ENCODE assay signal across 20 mouse cellular contexts in genomic region chr5:99325301-99325700, GRCm38 (mm10).
"Had no signal": no experiment of that assay in that cellular context is flagged by ENCODE, and none has a peak within 500 bp of the region (broad histone marks: within the 10 kb centered on the region; RNA-seq: fewer than 3 reads in every experiment).

No protein-coding gene starts in this region.

- H3K36me3 ChIP-seq: kidney, embryonic 15.5 days; limb, embryonic 12.5 days; limb, embryonic 15.5 days; midbrain, embryonic 10.5 days; midbrain, embryonic 13.5 days had no signal

- H3K9ac ChIP-seq: kidney, embryonic 15.5 days; limb, embryonic 12.5 days; limb, embryonic 15.5 days; liver, embryonic 14.5 days; liver, postnatal 0 days; lung, embryonic 14.5 days; midbrain, embryonic 13.5 days had no signal

- H3K4me1 ChIP-seq: kidney, embryonic 15.5 days; limb, embryonic 12.5 days; midbrain, embryonic 10.5 days; midbrain, embryonic 13.5 days had no signal

- H3K27ac ChIP-seq: kidney, embryonic 15.5 days; layer of hippocampus, adult 2 months; left cerebral cortex, adult 2 months; limb, embryonic 12.5 days; limb, embryonic 15.5 days; liver, embryonic 14.5 days; midbrain, embryonic 10.5 days; midbrain, embryonic 13.5 days had no signal

- H3K27me3 ChIP-seq: kidney, embryonic 15.5 days; limb, embryonic 12.5 days; limb, embryonic 15.5 days; megakaryocyte, embryonic 14.5 days; midbrain, embryonic 13.5 days had no signal

- ATAC-seq: liver, postnatal 0 days; lung, postnatal 0 days; midbrain, embryonic 13.5 days had no signal

- H3K9me3 ChIP-seq: kidney, embryonic 15.5 days; limb, embryonic 12.5 days; limb, embryonic 15.5 days; megakaryocyte, embryonic 14.5 days; midbrain, embryonic 10.5 days; midbrain, embryonic 13.5 days had no signal

- DNase-seq: kidney, adult 11 months; kidney, adult 8-10 months; kidney, postnatal 10 days; kidney, postnatal 4 days; layer of hippocampus, postnatal 36 days; left cerebral cortex, postnatal 4 days; liver, postnatal 0 days; lung, embryonic 14.5 days; thymus, postnatal 25 days had no signal

- H3K4me3 ChIP-seq: kidney, embryonic 15.5 days; layer of hippocampus, adult 2 months; left cerebral cortex, adult 2 months; limb, embryonic 12.5 days; limb, embryonic 15.5 days; megakaryocyte, embryonic 14.5 days; midbrain, embryonic 10.5 days; midbrain, embryonic 13.5 days had no signal

- H3K4me2 ChIP-seq: kidney, embryonic 15.5 days; limb, embryonic 12.5 days; limb, embryonic 15.5 days; liver, embryonic 11.5 days; lung, embryonic 14.5 days; midbrain, embryonic 13.5 days had no signal
